Mouse (Mus musculus): Measurements from ENCODE around the gene 9130409I23Rik.
A peak's percentile ranks its signal among the peaks of the same experiment; 100 is the strongest.
"Not testable (repeated sequence)": the region's sequence is repeated elsewhere in the genome, so short reads cannot be mapped to it uniquely, and the experiment has no call there.

9130409I23Rik gene

DNA sequence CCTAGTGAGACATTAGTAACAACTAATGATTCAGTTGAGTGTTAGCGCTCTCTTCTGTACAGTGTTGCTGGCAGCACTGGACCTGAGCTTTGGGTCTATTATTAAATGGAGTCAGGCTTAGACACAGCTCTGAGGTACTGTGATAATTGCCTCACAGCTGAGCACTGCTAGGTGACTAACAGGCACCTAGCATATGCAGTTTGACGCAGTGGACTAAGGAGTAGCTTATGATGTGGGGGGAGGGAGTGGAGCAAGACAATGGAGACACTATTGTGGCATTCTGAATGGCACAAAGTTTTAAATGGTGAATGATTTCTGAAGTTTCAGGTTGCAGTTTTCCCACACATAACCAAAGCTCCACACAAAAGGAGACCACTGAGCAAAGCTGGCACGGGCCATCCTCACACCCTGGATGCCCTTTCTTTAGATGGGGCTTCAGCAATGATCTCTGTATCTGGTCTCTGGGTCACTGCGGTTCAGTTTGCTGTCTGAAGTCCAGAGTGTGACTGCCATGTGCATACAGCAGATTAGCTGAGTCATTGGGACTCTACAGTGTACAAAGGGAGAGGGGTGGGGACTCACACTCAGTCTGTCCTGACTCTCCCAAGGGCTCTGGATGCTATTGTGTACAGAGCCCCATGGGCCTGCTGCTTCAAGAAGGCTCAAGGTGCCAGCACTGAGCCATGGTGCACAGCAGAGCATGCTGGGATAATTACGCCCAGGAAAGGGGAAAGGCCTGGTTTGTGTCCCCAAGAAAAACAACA, 15.8 kb upstream of the 9130409I23Rik start:
- DNase-seq (ENCODE audit: low read depth, low spot score): not testable (repeated sequence)

DNA sequence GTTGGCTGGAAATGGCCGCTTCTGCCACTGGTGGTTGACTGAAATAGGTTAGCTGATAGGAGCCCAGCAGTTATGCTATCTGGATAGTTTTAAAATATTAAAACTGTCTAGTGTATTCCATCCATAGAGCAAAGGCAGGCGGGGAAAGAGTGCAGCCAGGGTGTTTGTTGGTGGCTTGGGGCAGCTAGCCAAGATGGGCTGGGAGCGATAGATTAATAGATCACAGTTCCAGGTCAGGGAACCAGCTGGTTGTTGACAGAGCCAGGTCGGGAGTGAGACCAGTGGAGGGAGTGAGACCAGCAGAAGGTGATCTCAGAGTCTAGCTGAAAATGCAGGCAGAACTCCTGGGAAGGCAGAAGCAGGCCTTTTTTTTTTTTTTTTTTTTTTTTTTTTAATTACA, 13.4 kb upstream of the 9130409I23Rik start:
- no peak for DNase-seq (ENCODE audit: low read depth, low spot score)

GRCm38 (mm10) chr1:181039652-181040051, 11.4 kb upstream of the 9130409I23Rik start:
- no peak for DNase-seq (ENCODE audit: low read depth, low spot score)

DNA sequence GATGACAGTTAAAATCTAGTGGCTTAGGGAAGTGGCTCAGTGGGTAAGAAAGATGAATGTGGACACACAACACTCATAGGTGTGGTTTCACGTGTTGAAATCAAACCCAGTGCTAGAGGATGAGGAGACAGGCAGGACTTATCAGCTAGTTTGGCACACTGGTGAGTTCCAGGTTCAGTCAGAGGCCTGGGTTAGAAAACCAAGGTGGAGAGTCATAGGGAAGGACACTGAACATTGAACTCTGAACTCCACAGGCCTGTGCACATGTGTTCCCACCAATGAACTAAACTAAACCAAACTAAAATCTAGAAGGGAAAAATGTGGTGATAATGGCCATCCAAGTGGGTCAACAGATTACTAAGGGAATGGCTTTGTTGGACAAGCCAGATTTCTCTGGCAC, 3.5 kb upstream of the 9130409I23Rik start:
- no peak for DNase-seq (ENCODE audit: low read depth, low spot score)

DNA sequence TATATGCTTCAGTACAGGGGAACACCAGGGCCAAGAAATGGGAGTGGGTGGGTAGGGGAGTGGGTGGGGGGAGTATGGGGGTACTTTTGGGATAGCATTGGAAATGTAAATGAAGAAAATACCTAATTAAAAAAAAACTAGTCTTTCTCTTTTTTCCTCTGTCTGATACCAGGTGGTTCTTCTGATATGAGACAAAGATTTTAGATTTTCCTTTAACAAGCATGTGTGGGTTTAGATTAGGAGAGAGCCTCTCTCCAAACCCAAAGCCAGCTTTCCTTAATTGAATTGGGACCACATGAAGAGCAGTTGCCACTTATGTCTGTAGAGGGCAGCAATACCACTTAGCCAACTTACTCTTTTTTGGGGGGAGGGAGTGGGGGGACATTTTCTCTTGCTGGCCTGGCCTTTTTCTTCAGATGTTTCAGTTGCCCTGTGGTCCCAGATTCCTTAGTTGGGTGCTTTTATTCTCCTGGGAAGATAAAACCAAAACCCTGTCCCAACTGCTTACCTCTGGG, 1.7 kb upstream of the 9130409I23Rik start:
- no peak for DNase-seq (ENCODE audit: low read depth, low spot score)

GRCm38 (mm10) chr1:181052898-181053297, 1.9 kb downstream of the 9130409I23Rik start:
- no peak for DNase-seq (ENCODE audit: low read depth, low spot score)

DNA sequence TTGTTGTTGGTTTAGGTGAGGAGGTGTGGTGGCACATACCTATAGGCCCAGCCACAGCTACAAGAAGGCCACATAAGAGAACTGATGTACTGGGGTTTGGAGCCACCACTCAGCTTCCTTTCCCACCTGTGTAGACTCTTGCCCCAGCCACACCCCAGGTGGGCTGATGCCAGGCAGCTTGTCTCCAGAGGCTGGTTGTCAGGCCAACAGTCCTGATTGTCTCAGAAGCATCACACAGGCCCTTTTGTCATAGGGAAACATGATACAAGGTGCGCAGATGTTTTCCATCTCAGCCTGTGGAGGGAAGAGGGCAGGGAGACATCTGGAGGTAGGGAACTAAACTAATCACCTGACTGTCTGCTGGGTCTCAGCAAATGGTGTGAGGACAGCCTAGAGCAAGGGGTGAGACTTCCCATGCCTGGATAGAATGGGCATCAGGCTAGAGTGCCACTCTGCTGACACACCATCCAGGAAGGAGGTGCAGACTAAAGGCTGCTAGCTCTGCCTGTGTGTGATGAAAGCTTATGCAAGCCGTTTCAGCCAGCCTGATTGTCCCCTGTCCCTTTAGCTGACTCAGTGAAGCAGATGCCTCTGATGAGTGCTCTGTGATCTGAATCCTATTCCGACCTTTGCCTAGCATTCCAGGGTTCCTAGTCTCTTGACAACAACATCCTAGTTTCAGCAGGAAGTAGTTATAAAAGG, 10.9 kb downstream of the 9130409I23Rik start:
- no peak for DNase-seq (ENCODE audit: low read depth, low spot score)

GRCm38 (mm10) chr1:181063991-181064390, 13.0 kb downstream of the 9130409I23Rik start:
- DNase-seq (ENCODE audit: low read depth, low spot score): no peak

GRCm38 (mm10) chr1:181064648-181065047, 13.6 kb downstream of the 9130409I23Rik start:
- DNase-seq (ENCODE audit: low read depth, low spot score): no peak

DNA sequence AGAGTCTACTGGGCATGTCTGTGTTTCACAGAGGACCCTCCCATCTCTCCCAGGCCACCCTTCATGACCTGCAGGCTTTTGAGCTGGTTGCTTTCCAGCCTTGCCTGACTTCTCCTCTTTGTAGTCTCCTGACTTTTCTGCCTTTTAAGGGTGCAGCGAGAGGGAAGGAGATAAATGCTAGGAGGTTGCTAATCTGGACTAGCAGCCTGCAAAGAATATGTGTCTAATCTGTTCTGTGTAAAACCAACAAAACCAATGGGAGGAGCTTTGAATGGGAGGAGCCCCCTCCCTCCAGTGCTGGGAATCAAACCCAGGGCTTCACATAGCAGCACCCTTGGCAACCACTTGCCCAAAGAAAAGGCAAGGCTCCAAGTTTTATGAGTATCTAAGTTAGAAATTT, 17.3 kb downstream of the 9130409I23Rik start:
- DNase-seq (ENCODE audit: low read depth, low spot score): no peak

GRCm38 (mm10) chr1:181069671-181070070, 18.6 kb downstream of the 9130409I23Rik start:
- DNase-seq (ENCODE audit: low read depth, low spot score): peak; percentile 15

DNA sequence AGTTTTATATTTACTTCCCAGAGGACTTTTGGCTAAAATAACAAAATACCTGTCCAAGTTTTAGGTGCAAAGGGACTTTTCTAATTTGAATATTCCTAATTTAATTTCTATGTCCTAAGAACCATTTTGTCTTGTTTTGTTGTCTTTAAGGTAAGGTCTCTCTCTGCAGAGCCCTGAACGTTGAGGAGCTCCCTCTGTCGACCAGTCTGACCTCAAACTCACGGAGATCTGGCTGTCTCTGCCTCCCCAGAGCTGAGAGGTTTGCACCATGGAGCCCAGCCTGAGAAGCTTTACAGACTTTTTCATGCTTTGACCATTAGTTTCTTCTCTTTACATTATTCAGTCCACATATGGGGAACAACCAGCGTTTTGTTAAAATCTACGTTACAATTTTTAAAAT, 22.0 kb downstream of the 9130409I23Rik start:
- no peak for DNase-seq (ENCODE audit: low read depth, low spot score)

DNA sequence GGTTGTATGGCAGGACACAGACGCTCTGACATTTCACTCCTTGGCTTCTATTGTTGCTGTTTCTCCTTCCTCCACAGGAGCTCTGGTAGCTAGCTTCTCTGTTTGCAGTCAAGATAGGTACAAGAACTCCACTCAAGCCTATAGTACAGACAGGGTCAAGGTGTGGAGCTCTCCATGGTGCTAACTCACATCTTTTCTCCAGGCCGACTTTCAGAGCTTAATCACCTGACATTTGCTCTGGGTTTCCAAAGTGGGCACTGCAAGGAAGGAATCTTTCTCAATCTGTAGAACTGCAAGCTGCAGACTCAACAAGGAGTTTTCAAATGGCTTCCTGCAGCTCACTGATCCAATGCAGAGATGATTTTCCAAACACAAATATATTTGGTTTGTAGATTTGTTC, 33.0 kb downstream of the 9130409I23Rik start:
- no peak for DNase-seq (ENCODE audit: low read depth, low spot score)

GRCm38 (mm10) chr1:181090048-181090447, 39.0 kb downstream of the 9130409I23Rik start:
- no peak for DNase-seq (ENCODE audit: low read depth, low spot score)
